Mouse (Mus musculus): Measurements from ENCODE around the gene Abi3. TPM values are rescaled to one million over a fixed set of nuclear protein-coding genes. Genes with fewer than 3 reads are reported as not detected.

The Abi3 gene
- total RNA-seq (2012; rRNA removed): 31.4 and 33.5 TPM in 2 replicates
- 24.4 and 25.9 TPM in 2 replicates for total RNA-seq (2014; rRNA removed)
- polyA plus RNA-seq (2012; ENCODE audit: insufficient read length, low read depth): 54.9 and 74.5 TPM in 2 replicates

DNA sequence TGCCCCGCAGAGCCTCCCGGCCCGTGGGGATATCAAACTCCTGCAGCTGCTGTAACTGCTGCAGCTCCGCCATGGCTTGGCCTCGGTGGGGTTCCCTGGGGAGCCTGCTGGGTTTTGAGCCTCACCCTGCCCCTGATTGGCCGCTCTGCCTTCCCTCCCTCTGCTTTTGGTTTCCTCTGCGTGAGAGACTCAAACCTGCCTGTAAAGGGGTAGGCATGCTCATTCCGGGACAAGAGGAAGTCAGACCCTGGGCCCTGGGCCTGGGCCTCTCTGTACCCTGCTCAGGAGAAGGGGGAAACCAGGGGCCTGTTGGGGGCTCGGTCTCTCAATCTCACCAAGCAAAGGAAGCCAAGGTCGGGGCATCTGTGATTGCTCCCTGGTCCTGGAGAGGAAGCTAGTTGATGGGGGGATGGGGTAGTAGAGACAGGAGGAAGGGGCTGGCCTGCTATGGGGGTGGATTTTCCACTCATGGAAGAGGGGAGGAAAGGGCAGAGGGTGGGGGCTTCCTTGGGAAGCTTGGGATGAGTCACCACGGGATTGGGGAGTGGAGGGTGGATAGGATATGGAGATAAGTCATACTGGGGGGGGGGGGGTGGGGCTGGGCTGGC is at the start of gene Abi3:
Abi3 (minus strand) TSS at position 403 of the 608 bp plus-strand sequence.
- peak within 1 kb of the TSS; percentile 86 for H3K27ac ChIP-seq (ENCODE audit: insufficient read depth, low read depth)
- peak; percentile 96 for TF ChIP-seq MAZ (IDR thresholded peaks at IDR 0.05; ENCODE audit: low read depth, low read length)
- no peak for TF ChIP-seq CTCF (conservative IDR thresholded peaks at IDR 0.05 in 1 of 2, IDR thresholded peaks at IDR 0.05 in 1 of 2; ENCODE audit: low read depth in 2 of 2, low read length in 2 of 2)
- TF ChIP-seq PAX5 (IDR thresholded peaks at IDR 0.05; ENCODE audit: low read length): no peak
- TF ChIP-seq TCF12 (IDR thresholded peaks at IDR 0.05; ENCODE audit: low read depth, low read length): peak; percentile 94
- TF ChIP-seq MAX (IDR thresholded peaks at IDR 0.05; ENCODE audit: low read length): peak; percentile 58; the same call in 1 of the 2 replicates
- peak; percentile 60 for TF ChIP-seq BHLHE40 (IDR thresholded peaks at IDR 0.05; ENCODE audit: low read depth, low read length)
- TF ChIP-seq HCFC1 (IDR thresholded peaks at IDR 0.05; ENCODE audit: low read depth, low read length): peak; percentile 63
- TF ChIP-seq ETS1 (conservative IDR thresholded peaks at IDR 0.05; ENCODE audit: low read depth, low read length): peak; percentile 77
- TF ChIP-seq MXI1 (IDR thresholded peaks at IDR 0.05; ENCODE audit: low read depth, low read length): peak; percentile 83; the same call in 1 of the 2 replicates
- TF ChIP-seq E2F4 (IDR thresholded peaks at IDR 0.05; ENCODE audit: insufficient replicate concordance, low read depth, low read length): no peak
- no peak for TF ChIP-seq USF2 (conservative IDR thresholded peaks at IDR 0.05; ENCODE audit: low read depth, low read length)
- no peak for TF ChIP-seq JUN (IDR thresholded peaks at IDR 0.05; ENCODE audit: insufficient read depth, low read depth, low read length)
- TF ChIP-seq RAD21 (IDR thresholded peaks at IDR 0.05; ENCODE audit: low read depth, low read length): no peak
- TF ChIP-seq MYC (IDR thresholded peaks at IDR 0.05; ENCODE audit: low read depth, low read length): peak; percentile 65; the same call in 1 of the 2 replicates
- TF ChIP-seq NELFE (IDR thresholded peaks at IDR 0.05; ENCODE audit: low read depth, low read length): peak; percentile 95
- TF ChIP-seq ZKSCAN1 (IDR thresholded peaks at IDR 0.05; ENCODE audit: borderline replicate concordance, low read depth, low read length): no peak
- TF ChIP-seq SMC3 (IDR thresholded peaks at IDR 0.05; ENCODE audit: low read depth, low read length): peak; percentile 25; the same call in 1 of the 2 replicates
- TF ChIP-seq TBP (conservative IDR thresholded peaks at IDR 0.05; ENCODE audit: low read depth, low read length): peak; percentile 92
- peak; percentile 57; the same call in 1 of the 2 replicates for TF ChIP-seq EP300 (IDR thresholded peaks at IDR 0.05; ENCODE audit: low read length)
- TF ChIP-seq MEF2A (IDR thresholded peaks at IDR 0.05; ENCODE audit: borderline replicate concordance, low read depth, low read length): peak; percentile 82
- TF ChIP-seq ZNF384 (IDR thresholded peaks at IDR 0.05; ENCODE audit: low read depth, low read length): no peak
- TF ChIP-seq JUND (conservative IDR thresholded peaks at IDR 0.05; ENCODE audit: low read depth, low read length): no peak
- peak; percentile 88 for TF ChIP-seq SIN3A (IDR thresholded peaks at IDR 0.05; ENCODE audit: low read length)
- TF ChIP-seq KAT2A (IDR thresholded peaks at IDR 0.05; ENCODE audit: insufficient replicate concordance, low read length): 0 out of 2 replicates have a peak, but pooled peaks have one; percentile 73
- TF ChIP-seq IRF4 (IDR thresholded peaks at IDR 0.05; ENCODE audit: low read depth, low read length): peak; percentile 78
- no peak for TF ChIP-seq CHD1 (IDR thresholded peaks at IDR 0.05; ENCODE audit: low read depth, low read length)
- TF ChIP-seq ZMIZ1 (IDR thresholded peaks at IDR 0.05; ENCODE audit: low read depth, low read length): peak; percentile 86
- TF ChIP-seq POLR2A (IDR thresholded peaks at IDR 0.05; ENCODE audit: low read depth, low read length): peak; percentile 96
- no peak for TF ChIP-seq ZC3H11A (IDR thresholded peaks at IDR 0.05; ENCODE audit: low read depth, low read length)
- no peak for TF ChIP-seq MAFK (IDR thresholded peaks at IDR 0.05; ENCODE audit: insufficient replicate concordance, low read length)
- peak; percentile 95 for TF ChIP-seq POLR2AphosphoS2 (IDR thresholded peaks at IDR 0.05; ENCODE audit: low read depth, low read length)
- peak; percentile 70 for TF ChIP-seq NRF1 (IDR thresholded peaks at IDR 0.05; ENCODE audit: low read depth, low read length)
- TF ChIP-seq USF1 (IDR thresholded peaks at IDR 0.05; ENCODE audit: low read depth, low read length): no peak
- TF ChIP-seq ELF1 (IDR thresholded peaks at IDR 0.05; ENCODE audit: low read depth, low read length): peak; percentile 83
- peak; percentile 42 for TF ChIP-seq UBTF (IDR thresholded peaks at IDR 0.05; ENCODE audit: low read depth, low read length)
- TF ChIP-seq RCOR1 (conservative IDR thresholded peaks at IDR 0.05; ENCODE audit: low read depth, low read length): peak; percentile 86; the same call in 1 of the 2 replicates
- TF ChIP-seq CHD2 (IDR thresholded peaks at IDR 0.05; ENCODE audit: low read length): peak; percentile 80
- TF ChIP-seq GABPA (IDR thresholded peaks at IDR 0.05; ENCODE audit: insufficient replicate concordance, low read depth, low read length): no peak
- peaks cover 33% of the 10 kb centered on the region for H3K79me2 ChIP-seq (replicated peaks; ENCODE audit: control insufficient read depth, extremely low read depth, insufficient read depth, poor library complexity, severe bottlenecking)
- dilution Hi-C loops (cut with MboI; ENCODE audit: extremely low pct_ligation_motif_present, extremely low pct_unique_long_range_greater_than_20kb, low sequenced_read_pairs): no loop called here
- in situ Hi-C loops (cut with MboI; ENCODE audit: low pct_ligation_motif_present, low pct_unique_long_range_greater_than_20kb, low sequenced_read_pairs): no loop called here
- H3K36me3 ChIP-seq (replicated peaks in 1 of 2; ENCODE audit: control insufficient read depth in 1 of 2, insufficient read depth in 1 of 2, low read length in 1 of 2): peaks cover 14 to 17% of the 10 kb centered on the region in 2 experiments
- H3K9ac ChIP-seq (ENCODE audit: insufficient read depth, low read depth): peak within 1 kb of the TSS; percentile 76
- no peaks in the 10 kb centered on the region for H3K27me3 ChIP-seq (replicated peaks)
- peak within 1 kb of the TSS; percentile 82 for H3K4me2 ChIP-seq (ENCODE audit: insufficient read depth, low read depth, poor library complexity, severe bottlenecking)
- peaks cover 47 to 75% of the 10 kb centered on the region in 2 experiments for H3K4me1 ChIP-seq (ENCODE audit: control insufficient read depth in 1 of 2, insufficient read depth in 2 of 2)
- DNase-seq (ENCODE audit: extremely low read depth): peak; percentile 97
- peak within 1 kb of the TSS; percentile 67 to 98 (median 77) for H3K4me3 ChIP-seq (replicated peaks in 1 of 3; ENCODE audit: low read depth in 2 of 3, low read length in 2 of 3, poor library complexity in 1 of 3)
- H3K9me3 ChIP-seq (replicated peaks; ENCODE audit: low read length): no peaks in the 10 kb centered on the region

All from CH12.LX (cell line).